Mouse (Mus musculus): ENCODE measurements around the gene Pdk3. TPM values are rescaled to one million over a fixed set of nuclear protein-coding genes. Genes with fewer than 3 reads are reported as not detected.

The Pdk3 gene
- total RNA-seq (2021) = 10 to 100 TPM; 10.3 to 10.8 TPM
- long read RNA-seq, experiment 1, transcript Pdk3-201 (12 exons, 2,115 nt) = major isoform, 9 of 9 reads
- long read RNA-seq, experiment 1, partial matches to known transcripts = 0 of 9 reads
- long read RNA-seq, experiment 1, other reads (novel, unspliced or antisense) = 0 of 9 reads
- long read RNA-seq, experiment 2, transcript Pdk3-201 (12 exons, 2,115 nt) = major isoform, 13 of 14 reads
- long read RNA-seq, experiment 2, partial matches to known transcripts = 0 of 14 reads
- long read RNA-seq, experiment 2, other reads (novel, unspliced or antisense) = 1 of 14 reads

GRCm38 (mm10) chrX:93831561-93832336 lies at the start of gene Pdk3:
Gene Pdk3, minus strand, starts transcription at chrX:93832201.
- peak; percentile 60 for DNase-seq (ENCODE audit: low spot score in 2 of 2)

GRCm38 (mm10) chrX:93877634-93878016 lies 45.6 kb upstream of the Pdk3 start:
- DNase-seq (ENCODE audit: low spot score in 2 of 2) = no peak

- DNase-seq (ENCODE audit: low spot score in 2 of 2) = no peak
Observed at GRCm38 (mm10) chrX:93876981-93877633, 45.1 kb upstream of the Pdk3 start.

GRCm38 (mm10) chrX:93863393-93863792 lies 31.4 kb upstream of the Pdk3 start:
- no peak for DNase-seq (ENCODE audit: low spot score in 2 of 2)

GRCm38 (mm10) chrX:93862525-93863086 lies 30.6 kb upstream of the Pdk3 start:
- DNase-seq (ENCODE audit: low spot score in 2 of 2) = no peak

- no peak for DNase-seq (ENCODE audit: low spot score in 2 of 2)
Observed at GRCm38 (mm10) chrX:93857756-93858155, 25.8 kb upstream of the Pdk3 start.

- DNase-seq (ENCODE audit: low spot score in 2 of 2) = no peak
Observed at GRCm38 (mm10) chrX:93832337-93832884, 410 bp upstream of the Pdk3 start.

GRCm38 (mm10) chrX:93825787-93826186 lies 6.2 kb downstream of the Pdk3 start:
- no peak for DNase-seq (ENCODE audit: low spot score in 2 of 2)

- DNase-seq (ENCODE audit: low spot score in 2 of 2) = no peak
Observed at GRCm38 (mm10) chrX:93808040-93808439, 24.0 kb downstream of the Pdk3 start.

- DNase-seq (ENCODE audit: low spot score in 2 of 2) = peak; percentile 40 to 42
Observed at GRCm38 (mm10) chrX:93793168-93793567, 38.8 kb downstream of the Pdk3 start.

GRCm38 (mm10) chrX:93789562-93789961 lies 42.4 kb downstream of the Pdk3 start:
- DNase-seq (ENCODE audit: low spot score in 2 of 2) = no peak

GRCm38 (mm10) chrX:93760770-93761169 lies 71.2 kb downstream of the Pdk3 start:
- DNase-seq (ENCODE audit: low spot score in 2 of 2) = no peak

- no peak for DNase-seq (ENCODE audit: low spot score in 2 of 2)
Observed at GRCm38 (mm10) chrX:93756867-93757455, 75.0 kb downstream of the Pdk3 start.

- DNase-seq (ENCODE audit: low spot score in 2 of 2) = no peak
Observed at GRCm38 (mm10) chrX:93755210-93755842, 76.7 kb downstream of the Pdk3 start.

GRCm38 (mm10) chrX:93750566-93750965 lies 81.4 kb downstream of the Pdk3 start:
- DNase-seq (ENCODE audit: low spot score in 2 of 2) = no peak

GRCm38 (mm10) chrX:93749165-93749564 lies 82.8 kb downstream of the Pdk3 start:
- no peak for DNase-seq (ENCODE audit: low spot score in 2 of 2)

- DNase-seq (ENCODE audit: low spot score in 2 of 2) = no peak
Observed at GRCm38 (mm10) chrX:93732975-93733748, 98.8 kb downstream of the Pdk3 start.

GRCm38 (mm10) chrX:93732407-93732806 lies 99.6 kb downstream of the Pdk3 start:
- DNase-seq (ENCODE audit: low spot score in 2 of 2) = no peak

- no peak for DNase-seq (ENCODE audit: low spot score in 2 of 2)
Observed at GRCm38 (mm10) chrX:93730854-93731253, 101.1 kb downstream of the Pdk3 start.

- no peak for DNase-seq (ENCODE audit: low spot score in 2 of 2)
Observed at GRCm38 (mm10) chrX:93729529-93729928, 102.5 kb downstream of the Pdk3 start.

Data from adrenal gland, adult 18-20 months (tissue).